Mouse (Mus musculus): ENCODE results near the gene Cldn15. TPM values are rescaled to one million over a fixed set of nuclear protein-coding genes. Genes with fewer than 3 reads are reported as not detected.
"Not testable (repeated sequence)": the region's sequence is repeated elsewhere in the genome, so short reads cannot be mapped to it uniquely, and the experiment has no call there.

The Cldn15 gene
- total RNA-seq, 2 experiments from 2014 or later = not detected

DNA sequence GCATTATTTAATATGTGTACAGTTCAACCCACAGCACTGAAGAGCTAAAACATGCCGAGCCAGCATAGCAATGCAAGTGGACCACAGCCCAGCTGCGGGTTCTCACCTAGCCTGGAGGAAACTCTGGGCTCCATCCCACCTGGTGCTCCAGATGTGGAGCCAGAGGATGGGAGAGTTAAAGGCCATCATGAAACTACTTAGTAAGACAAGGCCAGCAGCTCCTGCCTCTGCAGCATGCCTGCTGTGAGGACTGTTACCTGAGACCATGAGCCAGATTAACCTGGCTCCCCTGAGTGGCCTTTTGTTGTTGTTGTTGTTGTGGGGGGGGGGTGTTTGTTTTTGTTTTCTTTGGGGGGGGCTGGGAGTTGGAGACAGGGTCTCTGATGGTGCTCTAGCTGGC is 23.0 kb upstream of the Cldn15 start:
- DNase-seq (ENCODE audit: extremely low spot score in 1 of 2, low spot score in 2 of 2) = no peak
- intact Hi-C loops (cut with DNase I) = no loop called here

GRCm38 (mm10) chr5:136945084-136945483 is 21.3 kb upstream of the Cldn15 start:
- no peak for DNase-seq (ENCODE audit: extremely low spot score in 1 of 2, low spot score in 2 of 2)
- intact Hi-C loops (cut with DNase I) = no loop called here

DNA sequence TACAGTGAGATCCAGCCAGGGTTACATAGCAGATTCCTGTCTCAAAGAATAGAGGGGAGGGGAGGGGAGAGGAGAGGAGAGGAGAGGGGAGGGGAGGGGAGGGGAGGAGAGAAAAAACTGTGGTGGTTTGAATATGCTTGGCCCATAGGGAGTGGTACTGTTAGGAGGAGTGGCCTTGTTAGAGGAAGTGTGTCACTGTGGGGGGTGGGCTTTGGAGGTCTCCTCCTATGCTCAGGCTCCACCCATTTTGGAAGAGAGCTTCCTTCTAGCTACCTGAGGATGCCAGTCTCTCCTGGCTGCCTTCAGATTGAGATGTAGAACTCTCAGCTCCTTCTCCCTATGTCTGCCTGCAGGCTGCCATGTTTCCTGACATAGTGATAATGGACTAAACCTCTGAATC is 18.5 kb upstream of the Cldn15 start:
- no peak for DNase-seq (ENCODE audit: extremely low spot score in 1 of 2, low spot score in 2 of 2)
- intact Hi-C loops (cut with DNase I) = no loop called here

GRCm38 (mm10) chr5:136949551-136950336 is 16.7 kb upstream of the Cldn15 start:
- DNase-seq (ENCODE audit: extremely low spot score in 1 of 2, low spot score in 2 of 2); intact Hi-C loops (cut with DNase I): not testable (repeated sequence)

DNA sequence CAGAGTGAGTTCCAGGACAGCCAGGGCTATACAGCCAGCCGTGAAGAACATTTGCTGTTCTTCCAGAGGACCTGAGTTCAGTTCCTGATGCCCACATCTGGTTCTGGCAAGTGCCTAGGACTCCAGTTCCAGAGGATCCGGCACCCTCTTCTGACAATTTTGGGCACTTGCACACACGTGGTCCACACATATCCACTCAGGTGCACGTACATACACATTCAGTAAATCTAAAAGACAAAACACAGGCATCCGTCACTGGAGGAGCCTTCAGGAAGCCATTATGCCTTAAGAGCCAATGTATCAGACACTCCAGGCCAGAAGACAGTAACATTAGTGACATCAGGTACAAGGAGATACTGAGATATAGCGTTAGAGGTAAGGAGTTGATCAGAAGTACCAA is 15.9 kb upstream of the Cldn15 start:
- intact Hi-C loops (cut with DNase I) = no loop called here
- DNase-seq (ENCODE audit: extremely low spot score in 1 of 2, low spot score in 2 of 2) = no peak

- intact Hi-C loops (cut with DNase I) = no loop called here
- no peak for DNase-seq (ENCODE audit: extremely low spot score in 1 of 2, low spot score in 2 of 2)
Measured at GRCm38 (mm10) chr5:136952153-136952552, 14.3 kb upstream of the Cldn15 start.

GRCm38 (mm10) chr5:136953015-136953414 is 13.4 kb upstream of the Cldn15 start, which contains the start of gene Fis1:
TSS of gene Fis1 (plus strand) at chr5:136953275.
- DNase-seq (ENCODE audit: extremely low spot score in 1 of 2, low spot score in 2 of 2) = peak; percentile 93 to 98
- intact Hi-C loops (cut with DNase I) = no loop called here

DNA sequence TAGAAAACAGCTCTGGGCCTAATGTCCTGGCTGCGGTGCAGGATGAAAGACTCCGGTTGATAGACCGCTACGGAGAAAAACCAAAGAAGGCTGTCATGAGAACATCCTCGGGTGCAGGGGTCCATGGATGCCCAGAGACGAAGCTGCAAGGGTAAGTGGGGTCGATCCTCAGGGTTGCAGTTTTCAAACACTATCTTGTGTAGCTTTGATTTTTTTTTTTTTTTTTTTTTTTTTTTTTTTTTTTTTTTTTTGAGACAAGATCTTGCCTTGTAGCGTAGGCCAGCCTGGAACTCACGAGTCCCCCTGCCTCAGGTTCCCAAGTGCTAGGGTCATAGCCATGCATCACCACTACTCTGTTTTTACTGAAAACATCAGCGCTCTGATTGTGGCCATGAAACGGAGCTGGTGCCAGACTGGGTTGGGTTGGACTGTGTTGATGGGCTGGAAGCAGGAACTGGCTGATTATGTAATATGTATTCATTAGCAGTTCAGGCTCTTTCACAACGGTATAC is 12.9 kb upstream of the Cldn15 start:
- intact Hi-C loops (cut with DNase I) = no loop called here
- no peak for DNase-seq (ENCODE audit: extremely low spot score in 1 of 2, low spot score in 2 of 2)

GRCm38 (mm10) chr5:136955622-136956021 is 10.8 kb upstream of the Cldn15 start:
- no peak for DNase-seq (ENCODE audit: extremely low spot score in 1 of 2, low spot score in 2 of 2)
- intact Hi-C loops (cut with DNase I) = no loop called here

GRCm38 (mm10) chr5:136957250-136957649 is 9.2 kb upstream of the Cldn15 start:
- no peak for DNase-seq (ENCODE audit: extremely low spot score in 1 of 2, low spot score in 2 of 2)
- intact Hi-C loops (cut with DNase I) = no loop called here

- intact Hi-C loops (cut with DNase I) = no loop called here
- DNase-seq (ENCODE audit: extremely low spot score in 1 of 2, low spot score in 2 of 2) = no peak
Measured at GRCm38 (mm10) chr5:136958991-136959605, 7.3 kb upstream of the Cldn15 start.

- no peak for DNase-seq (ENCODE audit: extremely low spot score in 1 of 2, low spot score in 2 of 2)
- intact Hi-C loops (cut with DNase I) = no loop called here
Measured at GRCm38 (mm10) chr5:136960053-136960452, 6.4 kb upstream of the Cldn15 start.

GRCm38 (mm10) chr5:136961334-136961982 is 5.0 kb upstream of the Cldn15 start:
- no peak for DNase-seq (ENCODE audit: extremely low spot score in 1 of 2, low spot score in 2 of 2)
- intact Hi-C loops (cut with DNase I) = no loop called here

DNA sequence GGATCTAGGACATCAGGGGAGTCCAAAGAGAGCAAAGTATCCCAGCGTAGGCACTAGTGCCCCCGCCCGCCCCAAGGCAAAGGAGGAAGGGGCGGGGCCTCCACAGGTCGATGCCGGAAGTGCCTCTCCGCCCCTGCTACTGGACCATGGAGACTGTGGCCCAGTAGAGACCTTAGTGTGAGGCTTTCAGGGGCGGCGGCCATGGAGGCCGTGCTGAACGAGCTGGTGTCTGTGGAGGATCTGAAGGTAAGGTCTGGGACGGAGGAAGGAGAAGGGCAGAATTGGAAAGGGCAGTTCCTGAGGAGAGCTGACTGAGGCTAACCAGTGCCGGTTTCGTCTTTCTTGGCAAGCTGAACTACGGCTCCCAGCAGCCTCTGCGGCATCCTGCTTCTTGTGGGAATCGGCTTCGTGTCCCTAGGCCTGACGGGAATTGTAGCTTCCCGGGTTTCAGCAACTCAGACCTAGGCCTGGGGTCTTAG is 4.4 kb upstream of the Cldn15 start:
- DNase-seq (ENCODE audit: extremely low spot score in 1 of 2, low spot score in 2 of 2) = peak; percentile 88 to 94
- intact Hi-C loops (cut with DNase I) = no loop called here

- intact Hi-C loops (cut with DNase I) = no loop called here
Measured at GRCm38 (mm10) chr5:136962501-136962900, 3.9 kb upstream of the Cldn15 start.

DNA sequence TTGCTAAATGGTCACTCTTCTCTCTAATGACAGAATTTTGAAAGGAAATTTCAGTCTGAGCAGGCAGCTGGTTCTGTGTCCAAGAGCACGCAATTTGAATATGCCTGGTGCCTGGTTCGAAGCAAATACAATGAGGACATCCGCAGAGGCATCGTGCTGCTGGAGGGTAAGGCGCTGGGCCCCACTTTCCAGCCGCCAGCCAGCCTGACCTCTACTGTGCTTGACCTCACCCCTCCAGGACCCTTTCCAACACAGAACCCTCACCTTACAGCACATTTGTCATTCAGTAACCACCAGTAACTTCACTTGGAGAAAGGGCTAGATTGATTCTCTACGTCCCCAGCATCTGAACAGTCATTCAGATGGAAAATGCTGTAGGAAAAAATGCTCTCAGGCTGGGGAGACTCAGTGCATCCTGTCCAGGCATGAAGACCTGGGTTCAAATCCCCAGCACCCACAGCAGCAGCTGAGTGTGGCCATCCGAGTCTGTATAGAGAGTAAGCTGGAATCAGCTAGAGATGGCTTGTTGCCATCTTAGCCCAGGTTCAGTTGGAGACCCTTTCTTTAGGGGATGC is 3.4 kb upstream of the Cldn15 start:
- intact Hi-C loops (cut with DNase I) = no loop called here
- DNase-seq (ENCODE audit: extremely low spot score in 1 of 2, low spot score in 2 of 2) = no peak

More at GRCm38 (mm10) chr5:136962501-136962900, 3.9 kb upstream of the Cldn15 start:
- DNase-seq (ENCODE audit: extremely low spot score in 1 of 2, low spot score in 2 of 2) = peak; percentile 66 to 89

- no peak for DNase-seq (ENCODE audit: extremely low spot score in 1 of 2, low spot score in 2 of 2)
- intact Hi-C loops (cut with DNase I) = no loop called here
Measured at GRCm38 (mm10) chr5:136965210-136965609, 1.2 kb upstream of the Cldn15 start.

- intact Hi-C loops (cut with DNase I) = no loop called here
- DNase-seq (ENCODE audit: extremely low spot score in 1 of 2, low spot score in 2 of 2) = no peak
Measured at GRCm38 (mm10) chr5:136965686-136966085, 730 bp upstream of the Cldn15 start.

- intact Hi-C loops (cut with DNase I) = no loop called here
- no peak for DNase-seq (ENCODE audit: extremely low spot score in 1 of 2, low spot score in 2 of 2)
Measured at GRCm38 (mm10) chr5:136966861-136967455, 542 bp downstream of the Cldn15 start.

Data from left cerebral cortex, postnatal 10 days (tissue).